Mouse (Mus musculus) stomach, postnatal 0 days (tissue): ENCODE data around the gene Nkain4.

Source experiments
- CTCF ChIP-seq: IDR thresholded peaks from 2 replicates; pipeline ENCODE4 v1.5.1; 2016; ENCODE audit warnings: antibody characterized with exemption, low read depth, mild to moderate bottlenecking, moderate library complexity
- EP300 ChIP-seq: optimal IDR thresholded peaks from 2 replicates; pipeline ENCODE3; 2016; ENCODE audit warnings: antibody characterized with exemption

DNA sequence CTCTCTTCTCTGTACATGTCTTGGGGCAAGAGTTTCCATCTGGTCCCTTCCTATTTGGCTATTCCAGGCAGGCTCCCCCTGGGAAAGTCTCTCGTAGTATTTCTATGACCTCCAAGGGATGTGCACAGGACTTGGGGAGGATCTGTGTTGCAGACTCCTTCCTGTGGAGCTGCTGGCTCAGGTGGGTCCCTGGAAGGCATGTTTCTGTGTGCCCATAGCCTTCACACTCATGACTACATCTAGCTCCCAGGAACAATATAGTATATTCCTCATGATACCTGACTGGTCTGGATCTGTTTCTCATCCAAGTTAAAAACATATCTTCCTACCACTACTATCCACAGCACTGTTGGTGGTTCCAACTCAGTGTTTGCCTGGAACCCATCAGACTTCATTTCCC is 32.5 kb upstream of the Nkain4 start:
- no peak for TF ChIP-seq CTCF
- TF ChIP-seq EP300, result no peak
